Mouse (Mus musculus) yolk sac, embryonic 10.5 days (tissue): ENCODE data around the gene AF067063.
A peak's percentile ranks its signal among the peaks of the same experiment; 100 is the strongest.
"Not testable (repeated sequence)": the region's sequence is repeated elsewhere in the genome, so short reads cannot be mapped to it uniquely, and the experiment has no call there.

Experiments
- DNase-seq: peaks from one replicate; pipeline ENCODE4 v3.0.0-alpha.2; 2017; ENCODE audit warnings: low spot score

The AF067063 gene

DNA sequence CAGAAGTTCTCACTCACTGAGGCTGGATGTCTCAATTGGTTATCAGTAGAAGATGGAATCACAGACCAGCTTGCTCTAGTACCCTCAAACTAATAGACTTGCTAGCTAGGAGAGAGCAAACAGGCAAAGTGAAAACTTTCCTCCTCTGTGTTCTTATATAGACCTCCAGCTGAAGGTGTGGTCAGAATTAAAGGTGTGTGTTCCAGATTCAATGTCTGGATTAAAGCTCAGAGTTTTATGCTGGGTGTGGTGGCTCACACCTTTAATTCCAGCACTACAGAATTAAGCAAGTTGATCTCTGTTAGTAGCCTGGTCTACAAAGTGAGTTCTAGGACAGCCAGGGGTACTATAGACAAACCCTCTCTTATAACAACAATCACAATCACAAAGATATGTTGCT lies at the start of gene AF067063:
TSS of gene AF067063 (minus strand) at position 101 of the 400 bp plus-strand sequence.
- DNase-seq, result not testable (repeated sequence)

GRCm38 (mm10) chr13:119864395-119864999 lies 34.5 kb upstream of the AF067063 start:
- DNase-seq, result not testable (repeated sequence)

DNA sequence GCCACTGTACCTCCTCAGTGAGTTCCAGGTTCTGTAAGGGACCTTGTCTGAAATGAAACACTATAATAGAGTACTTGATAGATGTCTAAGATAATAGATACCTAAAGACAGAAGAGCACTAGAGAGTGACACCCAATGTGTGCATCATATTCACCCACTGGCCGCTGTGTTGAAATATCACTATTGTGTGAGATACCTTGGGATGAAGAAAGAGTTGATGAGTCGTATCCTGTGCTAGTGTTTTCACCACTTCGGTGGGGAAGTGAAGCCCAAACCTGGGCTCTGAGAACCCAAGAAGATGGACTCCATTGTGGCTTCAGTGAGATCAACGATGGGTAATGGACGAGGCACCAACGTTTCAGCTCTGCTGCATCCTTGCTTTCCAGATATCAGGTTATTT lies 32.4 kb upstream of the AF067063 start:
- not testable (repeated sequence) for DNase-seq

DNA sequence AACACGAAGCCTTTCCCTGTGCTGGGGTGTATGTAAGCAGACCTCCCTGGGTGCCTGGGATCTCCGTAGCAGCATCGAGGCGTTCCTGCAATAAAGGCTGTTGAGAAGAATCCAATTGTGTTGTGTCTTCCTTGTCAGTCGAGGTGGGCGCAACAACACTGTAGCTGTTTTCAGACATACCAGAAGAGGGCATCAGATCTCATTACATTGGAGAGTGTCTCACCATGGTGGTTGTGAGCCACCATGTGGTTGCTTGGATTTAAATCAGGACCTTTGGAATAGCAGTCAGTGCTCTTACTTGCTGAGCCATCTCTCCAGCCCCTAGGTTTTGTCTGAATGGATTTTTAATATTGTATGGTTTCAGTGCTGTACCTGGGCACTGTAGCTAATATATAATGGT lies 10.0 kb upstream of the AF067063 start:
- DNase-seq, result not testable (repeated sequence)

GRCm38 (mm10) chr13:119837719-119838337 lies 7.8 kb upstream of the AF067063 start:
- not testable (repeated sequence) for DNase-seq

DNA sequence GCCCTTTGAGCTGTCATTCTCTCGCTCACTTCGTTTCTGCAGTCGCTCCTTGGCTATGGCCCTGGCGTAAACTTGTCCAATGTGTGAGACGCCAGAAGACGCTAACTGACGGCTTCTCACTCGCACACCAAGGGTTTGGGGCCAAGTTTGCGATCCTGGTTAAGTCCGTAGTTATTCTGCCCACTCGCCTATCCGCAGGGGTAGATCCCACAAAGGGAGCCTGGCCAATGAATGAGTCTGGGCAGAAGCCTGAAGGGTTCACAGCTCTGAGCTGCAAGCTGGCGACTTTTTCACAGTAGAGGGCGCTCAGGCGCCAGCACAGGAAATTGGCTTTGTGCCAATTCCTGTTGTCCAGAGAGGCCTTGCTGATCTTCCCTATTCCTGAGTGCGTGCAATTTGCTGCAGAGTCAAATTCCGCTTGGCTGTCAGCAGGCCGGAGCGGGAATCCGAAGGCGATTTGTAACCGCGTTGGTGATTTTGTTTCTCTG lies 6.4 kb upstream of the AF067063 start:
- peak; percentile 28 for DNase-seq

GRCm38 (mm10) chr13:119835320-119836056 lies 5.5 kb upstream of the AF067063 start, which contains the start of gene D13Ertd608e:
Gene D13Ertd608e, plus strand, starts transcription at chr13:119836006.
- not testable (repeated sequence) for DNase-seq

DNA sequence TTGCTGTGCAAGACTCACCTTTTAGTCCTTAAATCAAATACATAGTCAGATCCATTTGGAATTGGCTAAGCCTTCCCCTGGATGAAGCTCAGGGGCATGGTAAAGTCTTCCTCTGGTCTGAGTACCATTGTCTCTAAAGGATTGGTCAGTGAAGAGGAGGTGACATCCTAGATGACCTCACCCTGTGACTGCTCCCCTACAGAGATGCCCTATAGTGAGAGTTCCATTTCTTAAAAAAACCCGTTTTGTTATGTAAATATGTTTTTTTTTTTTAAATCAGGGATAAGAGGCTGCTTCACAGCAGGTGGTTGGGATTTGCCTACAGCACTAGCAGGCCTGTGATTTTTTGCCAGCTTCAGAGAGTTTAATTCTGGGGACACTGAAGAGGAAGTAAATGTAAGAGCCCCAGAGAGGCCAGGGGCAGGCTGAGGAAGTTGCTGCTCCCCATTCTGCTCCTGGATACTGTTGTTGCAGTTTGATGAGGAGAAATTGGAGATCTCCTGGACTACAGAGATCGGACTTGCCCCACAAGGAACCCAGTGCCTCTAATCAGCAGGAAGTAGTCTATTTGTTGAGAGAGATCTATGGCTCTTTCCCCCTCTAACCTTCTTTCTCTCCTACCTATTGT lies 12.3 kb downstream of the AF067063 start:
- no peak for DNase-seq

- no peak for DNase-seq
These were observed 13.2 kb downstream of the AF067063 start for GRCm38 (mm10) chr13:119816798-119817197.

DNA sequence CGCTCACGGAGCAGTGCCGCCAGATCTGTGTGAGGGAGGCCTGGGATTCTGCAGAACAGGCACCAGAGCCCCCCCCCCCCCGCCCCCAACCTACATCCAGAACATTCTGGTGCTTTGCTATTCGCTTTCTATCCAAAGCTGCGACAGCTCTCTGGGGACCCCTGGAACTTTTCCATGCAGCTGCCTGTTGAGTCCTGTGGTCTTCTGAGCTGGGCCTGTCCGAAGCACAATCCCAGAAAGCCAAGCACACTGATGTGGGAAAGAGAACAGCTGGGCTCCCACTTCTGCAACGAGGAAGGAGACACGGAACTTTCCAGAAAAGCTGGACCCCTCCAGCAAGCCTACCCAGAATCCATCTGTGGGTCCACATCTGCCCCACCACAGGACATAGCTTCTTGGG lies 20.0 kb downstream of the AF067063 start:
- DNase-seq, result no peak

DNA sequence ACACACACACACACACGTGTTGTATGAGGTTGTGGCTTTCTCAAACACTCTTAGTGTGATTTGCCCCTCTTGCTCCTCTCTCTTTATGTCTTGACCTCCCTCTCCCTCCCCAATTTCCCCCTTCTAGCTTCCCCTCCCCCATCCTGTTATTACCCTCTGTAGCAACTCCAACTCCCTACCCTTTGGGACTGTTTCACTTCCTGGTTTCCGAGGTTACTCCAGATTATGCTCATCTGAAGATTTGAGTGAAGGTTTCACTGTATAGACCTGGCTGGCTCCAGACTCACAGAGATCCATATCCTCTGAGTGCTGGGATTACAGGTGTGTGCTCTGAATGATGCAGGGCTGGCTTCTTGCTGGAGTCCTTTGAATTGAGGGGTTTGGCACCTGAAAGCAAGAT lies 21.1 kb downstream of the AF067063 start:
- no peak for DNase-seq

GRCm38 (mm10) chr13:119797656-119798055 lies 32.4 kb downstream of the AF067063 start:
- DNase-seq, result no peak

DNA sequence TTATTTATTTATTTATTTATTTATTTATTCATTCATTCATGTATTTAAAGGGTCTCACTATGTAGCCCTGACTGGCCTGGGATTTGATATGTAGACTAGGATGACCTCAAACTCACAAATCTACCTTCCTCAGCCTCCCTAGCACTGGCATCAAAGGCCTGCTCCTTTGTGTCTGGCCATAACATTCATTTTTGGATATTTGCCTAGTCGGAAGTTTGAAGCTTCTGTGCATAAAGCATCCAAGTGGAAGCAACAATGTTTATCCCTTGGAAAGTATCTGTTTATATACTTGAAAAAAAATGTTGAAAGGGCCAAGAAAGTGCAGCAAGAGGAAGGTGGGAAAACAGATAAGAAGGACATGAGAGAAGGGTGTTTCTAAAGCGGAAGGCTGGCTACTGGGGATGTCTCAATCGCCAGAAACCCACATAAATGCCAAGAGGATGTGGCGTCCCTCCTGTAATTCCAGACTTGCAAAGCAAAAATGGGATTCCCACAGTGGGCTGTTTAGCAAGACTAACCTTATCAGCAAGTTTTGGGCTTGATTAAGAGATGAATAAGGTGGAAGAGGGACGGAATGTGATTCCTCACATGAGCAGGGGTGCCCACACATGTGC lies 37.1 kb downstream of the AF067063 start:
- no peak for DNase-seq

DNA sequence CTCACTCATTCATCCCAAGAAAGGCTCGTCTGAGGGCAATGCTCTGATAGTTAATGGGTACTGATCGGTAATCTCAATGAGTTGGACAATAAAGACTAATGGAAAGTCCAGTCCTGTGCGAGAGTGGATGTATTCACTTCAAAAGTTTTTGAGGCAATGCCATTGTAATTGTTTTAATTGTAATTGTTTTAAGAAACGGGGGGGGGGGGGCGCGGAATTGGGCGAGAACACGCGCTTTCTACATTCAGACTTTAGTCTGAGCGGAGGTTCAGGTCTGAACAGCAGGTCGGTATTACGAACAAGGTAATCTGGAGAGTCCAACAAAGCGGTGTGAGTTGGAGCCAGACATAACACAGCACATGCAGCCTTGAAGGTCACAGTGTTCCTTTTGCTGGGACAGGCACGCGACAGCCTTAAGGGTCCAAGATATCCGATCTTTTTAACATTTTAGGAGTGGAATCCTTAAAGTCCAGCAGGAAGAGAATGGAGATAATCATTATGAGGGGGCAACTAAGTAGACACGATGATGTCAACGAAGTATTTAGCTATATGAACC lies 38.4 kb downstream of the AF067063 start:
- DNase-seq, result no peak

DNA sequence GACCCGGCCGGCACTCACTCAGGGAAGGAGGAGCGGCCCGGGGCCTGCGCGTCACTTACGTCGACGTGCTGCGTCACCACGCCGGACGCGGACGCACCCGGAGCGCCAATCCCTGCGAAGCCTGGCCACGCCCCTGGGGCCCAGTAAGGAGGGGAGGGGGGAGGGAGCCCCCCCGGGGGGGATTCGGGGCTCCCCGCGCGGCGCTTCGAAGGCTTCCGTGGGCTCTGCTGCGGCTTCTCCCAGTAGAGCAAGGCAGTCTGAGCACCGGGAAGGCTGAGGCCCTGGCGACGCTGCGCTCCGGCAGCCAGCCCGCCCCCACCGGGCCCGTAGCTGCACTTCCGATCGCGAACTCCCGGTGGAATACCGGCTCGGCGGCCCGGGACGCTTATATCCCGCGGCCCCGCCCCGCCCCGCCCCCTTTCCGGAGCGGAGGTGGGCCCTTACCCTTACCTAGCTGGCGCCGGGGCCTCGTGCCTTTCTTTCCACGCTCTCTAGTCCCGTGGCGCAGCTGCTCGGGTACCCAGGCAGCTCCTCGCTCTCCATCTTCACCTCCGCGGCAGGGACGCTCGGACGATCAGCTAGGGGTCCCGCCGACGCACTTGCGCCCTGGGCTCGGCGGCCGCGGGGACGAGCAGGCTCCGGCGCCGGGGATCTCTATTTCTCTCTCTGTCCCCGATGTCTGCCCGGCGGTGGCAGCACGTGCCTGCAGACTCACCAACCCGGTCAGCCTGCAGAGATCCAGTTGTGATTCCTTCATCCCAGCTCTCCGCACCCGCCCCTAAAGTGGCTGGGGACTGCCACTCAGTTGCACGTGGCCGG lies 39.0 kb downstream of the AF067063 start, which contains the start of gene Zfp131:
TSS of gene Zfp131 (minus strand) at position 129 of the 819 bp plus-strand sequence.
- DNase-seq, result peak; percentile 96

- peak; percentile 39 for DNase-seq
These were observed 39.9 kb downstream of the AF067063 start for GRCm38 (mm10) chr13:119789851-119790717.

DNA sequence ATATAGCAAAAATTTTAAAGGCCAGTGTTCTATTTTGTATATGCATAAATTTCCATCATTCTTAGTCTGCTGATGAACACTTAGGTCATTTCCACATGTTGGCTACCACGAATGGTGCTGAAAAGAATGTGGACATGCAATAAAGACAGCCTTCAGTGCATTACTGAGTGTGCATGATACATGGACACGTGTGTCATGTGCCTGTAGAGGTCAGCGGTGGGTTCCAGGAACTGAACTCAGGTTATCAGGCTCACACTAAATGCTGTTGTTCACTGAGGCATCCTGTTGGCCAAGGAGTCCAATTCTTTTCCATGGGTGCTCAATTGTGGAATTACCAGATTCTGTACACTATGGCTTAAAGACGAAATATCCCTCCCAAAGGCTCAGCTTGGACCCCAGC lies 46.4 kb downstream of the AF067063 start:
- DNase-seq, result no peak
